Mouse (Mus musculus) spleen, adult 2 months (tissue): Measurements from ENCODE around the gene Gphn. TPM values are rescaled to one million over a fixed set of nuclear protein-coding genes. Genes with fewer than 3 reads are reported as not detected.

Experiments used
- DNase-seq, 2 experiments: peaks; one replicate each; pipeline versions ENCODE4 v3.0.0 to v3.0.0-alpha.2; 2012 to 2021; ENCODE audit warnings: low spot score in 2 of 2, low read depth in 1 of 2
- H3K27ac ChIP-seq: fragments of 200-500 bp; 2 replicates; pipeline ENCODE4 v1.5.1; 2012; ENCODE audit warnings: low read length, inconsistent platforms; ENCODE audit not compliant: insufficient read depth
- H3K27me3 ChIP-seq: fragments of 200-500 bp; 2 replicates; pipeline ENCODE4 v1.6.1; 2012; ENCODE audit warnings: mild to moderate bottlenecking, moderate library complexity, low read length, inconsistent platforms; ENCODE audit not compliant: control insufficient read depth, insufficient read depth
- H3K36me3 ChIP-seq: fragments of 200-500 bp; 2 replicates; pipeline ENCODE4 v1.6.1; 2012; ENCODE audit warnings: mild to moderate bottlenecking, low read length, inconsistent platforms; ENCODE audit not compliant: control insufficient read depth, insufficient read depth
- H3K4me1 ChIP-seq: fragments of 200-500 bp; 2 replicates; pipeline ENCODE4 v1.6.1; 2011; ENCODE audit warnings: inconsistent platforms; ENCODE audit not compliant: control insufficient read depth, insufficient read depth, insufficient read length
- H3K4me3 ChIP-seq: fragments of 200-500 bp; 2 replicates; pipeline ENCODE4 v1.5.1; 2011; ENCODE audit warnings: mild to moderate bottlenecking, inconsistent platforms; ENCODE audit not compliant: insufficient read depth, insufficient read length; ENCODE audit errors: extremely low read depth
- CTCF ChIP-seq: fragments of 200-500 bp; IDR thresholded peaks from 2 replicates; pipeline ENCODE4 v1.5.1; 2011; ENCODE audit warnings: mild to moderate bottlenecking, inconsistent platforms; ENCODE audit not compliant: insufficient read depth, insufficient read length, insufficient replicate concordance; ENCODE audit errors: extremely low read depth
- POLR2A ChIP-seq: fragments of 200-500 bp; IDR thresholded peaks from 2 replicates; pipeline ENCODE4 v1.6.1; 2011; ENCODE audit warnings: low read depth, low read length, inconsistent platforms
- WGBS: fragments of 180-500 bp; shearing (Covaris S2); methylation state at CpG from one replicate; pipeline ENCODE4 v1.1.7; 2018; 5-methylcytosine and 5-hydroxymethylcytosine counted together
- polyA plus RNA-seq: library from polyadenylated mRNA; depleted of rRNA; stranded (reverse); fragments of >200 nt; gene quantifications from 2 replicates; pipeline ENCODE4 v1.2.3, GENCODE M21; 2012; rRNA removed

The Gphn gene
- 4.3 and 5.0 TPM in 2 replicates for polyA plus RNA-seq

DNA sequence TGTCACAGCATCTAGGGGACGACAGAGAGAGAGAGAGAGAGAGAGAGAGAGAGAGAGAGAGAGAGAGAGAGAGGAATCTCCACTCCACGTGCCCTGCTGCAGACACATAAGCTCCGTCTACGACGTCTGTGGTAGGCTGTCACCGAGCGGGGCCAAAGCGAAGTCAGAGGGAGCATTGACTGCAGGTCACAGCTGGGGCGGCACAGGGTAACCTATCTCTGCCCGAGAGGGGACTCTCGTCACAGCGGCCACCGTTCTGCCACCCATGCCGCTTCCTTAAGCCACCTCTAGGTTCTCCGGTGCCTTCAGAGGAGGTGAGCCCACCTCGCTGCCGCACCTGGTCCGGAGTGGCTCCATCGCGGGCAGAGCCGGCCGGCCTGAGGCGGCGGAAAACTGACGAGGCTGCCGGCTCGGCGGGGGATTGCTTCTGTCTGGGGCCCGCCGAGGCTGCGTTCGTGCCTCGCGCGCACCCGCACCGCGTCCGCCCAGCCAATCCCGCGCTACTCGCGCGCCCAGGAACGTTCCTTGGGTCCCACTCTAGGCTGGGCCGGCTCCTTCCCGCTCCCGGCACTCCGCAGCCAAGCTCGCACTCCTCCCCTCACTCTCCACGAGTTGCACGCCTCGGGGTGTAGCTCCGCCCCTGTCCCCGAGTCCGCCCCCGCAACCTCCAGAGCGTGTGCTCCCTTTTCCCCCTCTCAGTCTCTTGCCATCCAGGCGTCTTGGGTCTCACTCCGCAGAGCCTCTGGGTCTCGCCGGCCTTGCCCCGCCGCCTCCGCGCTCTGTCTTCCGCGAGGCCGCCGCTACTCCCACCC, at the start of gene Gphn:
Gphn (plus strand) TSS at position 673 of the 812 bp plus-strand sequence.
- TF ChIP-seq CTCF (no peak), POLR2A (peak; percentile 17; the same call in 1 of the 2 replicates)
- under 1% methylated on average over 69 of the region's 70 CpGs for WGBS
- peak; percentile 67 to 72 for DNase-seq
- Histone ChIP-seq H3K4me3 (peak within 1 kb of the TSS; percentile 85), H3K27me3 (no peaks in the 10 kb centered on the region), H3K4me1 (no peaks in the 10 kb centered on the region), H3K27ac (peak within 1 kb of the TSS; percentile 72), H3K36me3 (no peaks in the 10 kb centered on the region)

DNA sequence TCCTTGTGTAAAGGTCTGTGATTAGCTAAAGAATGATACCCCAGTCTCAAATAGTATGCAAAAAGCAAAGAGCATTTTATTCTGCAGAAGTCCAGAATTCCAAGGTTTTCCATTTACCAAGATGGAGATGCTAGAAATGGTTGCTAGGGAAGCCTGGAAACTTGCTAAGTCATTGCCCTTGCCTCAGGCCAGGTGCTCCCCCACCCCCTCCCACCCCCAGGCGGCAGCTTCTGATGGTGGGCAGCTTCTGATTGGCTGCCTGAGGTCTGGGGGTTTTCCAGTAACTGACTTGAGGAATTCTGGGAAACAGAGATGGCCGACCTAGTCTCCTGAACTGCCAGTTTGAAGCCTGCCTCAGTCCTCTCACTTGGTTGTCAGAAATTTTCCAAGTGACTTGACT, 44.7 kb upstream of the Gphn start:
- TF ChIP-seq POLR2A (no peak), CTCF (no peak)
- no peak overlapping the region for H3K4me3 ChIP-seq
- no peaks in the 10 kb centered on the region for H3K36me3 ChIP-seq
- no peak for DNase-seq
- H3K27ac ChIP-seq = no peak overlapping the region
- WGBS = 76% methylated on average over 2 of the region's 2 CpGs
- no peaks in the 10 kb centered on the region for H3K4me1 ChIP-seq
- no peaks in the 10 kb centered on the region for H3K27me3 ChIP-seq

DNA sequence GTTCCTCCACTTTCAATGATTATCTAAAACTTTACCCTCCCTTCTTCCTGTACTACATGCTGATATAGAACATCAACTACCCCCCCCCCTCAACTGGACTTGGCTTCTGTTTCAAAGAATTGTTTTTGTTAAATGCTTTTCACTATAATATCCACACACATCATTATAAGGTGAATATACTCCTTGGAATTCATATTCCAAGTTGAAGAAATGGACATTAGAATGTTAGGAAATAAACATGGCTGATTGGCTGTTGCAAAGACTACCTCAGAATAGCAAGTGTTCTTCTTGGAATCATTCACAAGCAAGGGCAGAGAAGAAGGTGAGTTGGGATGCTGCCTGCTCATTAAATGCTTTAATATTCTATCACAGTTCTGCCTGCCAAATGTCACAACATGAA, 32.2 kb upstream of the Gphn start, which contains the start of gene Gm6657:
Gm6657 (plus strand) TSS at position 301 of the 400 bp plus-strand sequence.
- no peaks in the 10 kb centered on the region for H3K4me1 ChIP-seq
- TF ChIP-seq POLR2A (no peak), CTCF (no peak)
- no peak within 1 kb of the TSS for H3K4me3 ChIP-seq
- DNase-seq = no peak
- no peaks in the 10 kb centered on the region for H3K36me3 ChIP-seq
- no peak within 1 kb of the TSS for H3K27ac ChIP-seq
- H3K27me3 ChIP-seq = no peaks in the 10 kb centered on the region

DNA sequence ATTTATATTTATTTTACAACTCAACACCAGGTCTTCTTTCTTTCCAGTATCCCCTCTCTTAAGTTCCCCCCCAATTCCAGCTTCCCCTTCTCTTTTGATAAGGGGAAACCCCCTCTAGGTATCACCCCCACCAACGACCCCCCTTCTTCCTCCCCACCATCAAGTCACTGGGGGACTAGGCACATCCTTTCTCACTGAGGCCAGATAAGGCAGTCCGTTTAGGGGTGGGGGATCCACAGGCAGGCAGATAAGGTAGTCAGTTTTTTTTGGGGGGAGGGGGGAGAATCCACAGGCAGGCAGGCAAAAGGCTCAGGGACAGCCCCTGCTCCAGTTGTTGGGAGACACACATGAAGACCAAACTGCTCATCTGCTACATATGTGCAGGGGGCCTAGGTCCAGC, 30.8 kb upstream of the Gphn start:
- H3K27ac ChIP-seq = no peak overlapping the region
- H3K36me3 ChIP-seq = no peaks in the 10 kb centered on the region
- no peaks in the 10 kb centered on the region for H3K4me1 ChIP-seq
- H3K27me3 ChIP-seq = no peaks in the 10 kb centered on the region
- no peak for DNase-seq
- TF ChIP-seq POLR2A (no peak), CTCF (no peak)
- no peak overlapping the region for H3K4me3 ChIP-seq
- WGBS = 35% methylated on average over 2 of the region's 2 CpGs

DNA sequence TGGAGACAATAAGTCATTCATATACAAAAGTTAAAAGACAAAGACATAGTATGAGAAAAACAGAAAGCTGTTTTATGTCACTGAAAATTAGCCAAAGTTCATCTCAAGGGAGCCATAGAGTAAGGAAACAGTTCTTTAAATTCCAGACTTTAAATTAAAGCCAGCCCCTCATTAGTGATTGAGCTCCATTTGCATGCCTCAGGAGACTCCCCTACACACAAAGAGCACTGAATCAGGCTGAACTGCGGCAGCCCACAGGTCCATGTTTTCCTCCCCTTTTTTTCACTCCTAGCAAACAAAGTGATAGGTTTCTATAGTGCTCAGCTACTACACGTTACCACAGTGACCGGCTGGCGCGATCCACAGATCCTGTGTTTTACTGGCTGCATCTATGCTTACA, 22.5 kb upstream of the Gphn start:
- 88% methylated on average over 5 of the region's 5 CpGs for WGBS
- Histone ChIP-seq H3K27ac (no peak overlapping the region), H3K4me1 (no peaks in the 10 kb centered on the region), H3K36me3 (no peaks in the 10 kb centered on the region), H3K27me3 (no peaks in the 10 kb centered on the region), H3K4me3 (no peak overlapping the region)
- no peak for DNase-seq
- TF ChIP-seq CTCF (no peak), POLR2A (no peak)

DNA sequence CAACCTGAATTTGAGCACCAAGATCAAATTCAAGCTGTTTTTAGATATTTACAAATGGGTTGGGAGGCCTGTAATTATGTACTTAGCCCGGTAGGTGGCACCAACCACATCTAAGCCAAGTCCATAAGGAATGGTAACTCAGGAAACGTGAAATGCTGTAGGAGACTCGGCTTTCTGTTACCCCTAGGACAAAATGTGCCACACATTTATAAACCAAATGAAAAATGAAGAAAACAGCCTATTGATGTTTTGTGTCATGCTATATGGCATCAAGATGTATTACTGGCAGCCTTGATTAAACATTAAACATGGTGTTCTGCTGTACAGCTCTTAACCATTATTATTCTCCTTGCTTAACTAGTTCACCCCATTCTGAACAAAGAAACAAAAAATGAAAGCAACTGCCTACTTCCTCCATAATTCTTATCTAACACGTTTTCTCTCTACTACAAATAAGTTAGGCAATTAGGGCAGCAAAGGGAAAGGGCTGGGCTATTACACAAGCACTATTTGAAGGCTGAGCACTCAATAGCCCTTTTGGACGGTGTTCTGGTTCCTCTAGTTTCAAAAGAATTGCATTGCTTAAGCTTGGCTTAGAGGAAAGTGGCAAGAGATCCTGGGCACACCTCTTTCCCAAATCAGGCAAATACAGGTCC, 20.1 kb upstream of the Gphn start:
- H3K27me3 ChIP-seq = no peaks in the 10 kb centered on the region
- H3K4me1 ChIP-seq = no peaks in the 10 kb centered on the region
- WGBS = 6% methylated on average over 5 of the region's 5 CpGs
- H3K4me3 ChIP-seq = no peak overlapping the region
- peak; percentile 23 to 37 for DNase-seq
- H3K27ac ChIP-seq = no peak overlapping the region
- H3K36me3 ChIP-seq = no peaks in the 10 kb centered on the region
- TF ChIP-seq POLR2A (no peak), CTCF (no peak)

DNA sequence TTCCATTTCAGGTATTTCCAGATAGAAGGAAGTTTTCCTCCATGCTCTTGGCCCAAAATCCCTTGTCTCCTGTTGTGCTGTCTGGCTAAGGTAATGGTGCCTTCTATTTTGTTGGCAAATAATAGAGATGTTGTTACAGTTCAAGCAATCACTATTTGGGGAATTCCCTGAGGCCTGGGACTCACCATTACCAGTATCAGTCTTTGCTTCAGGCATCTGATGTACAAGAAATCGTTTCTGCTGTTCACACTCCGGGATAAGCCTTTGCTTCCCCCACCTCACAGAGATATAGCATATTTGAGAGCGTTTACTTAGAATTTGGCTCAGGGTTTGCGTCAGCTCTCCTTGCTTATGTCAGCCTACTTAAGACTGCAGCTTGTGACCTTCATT, 19.6 kb upstream of the Gphn start:
- no peak overlapping the region for H3K4me3 ChIP-seq
- 89% methylated on average over 4 of the region's 4 CpGs for WGBS
- TF ChIP-seq POLR2A (no peak), CTCF (no peak)
- no peaks in the 10 kb centered on the region for H3K36me3 ChIP-seq
- no peaks in the 10 kb centered on the region for H3K4me1 ChIP-seq
- H3K27ac ChIP-seq = no peak overlapping the region
- H3K27me3 ChIP-seq = no peaks in the 10 kb centered on the region
- DNase-seq = no peak
